25 mouse cellular contexts compared by ENCODE assay signal in genomic region chr5:134241831-134242230, GRCm38 (mm10). TPM values are rescaled to one million over a fixed set of nuclear protein-coding genes. Genes with fewer than 3 reads are reported as not detected.
DNase-seq lines count a peak whose midpoint lies in the region; ATAC-seq and TF ChIP-seq lines count a peak whose summit lies in the region.
"Had no signal": no experiment of that assay in that cellular context is flagged by ENCODE, and none has a peak within 500 bp of the region (broad histone marks: within the 10 kb centered on the region; RNA-seq: fewer than 3 reads in every experiment).

No protein-coding gene starts in this region.

- TF ChIP-seq EP300 in stomach, postnatal 0 days (optimal IDR thresholded peaks at IDR 0.05) = no peak

- ATAC-seq in stomach, postnatal 0 days (ENCODE audit: low FRiP score, low TSS enrichment) = no peak
- ATAC-seq: activated CD4-positive, CD25-positive, alpha-beta regulatory T cell, adult 4 months; CD4-positive, CD25-positive, alpha-beta regulatory T cell, adult 4 months; forebrain, embryonic 13.5 days; forebrain, embryonic 15.5 days; forebrain, postnatal 0 days; Patski had no signal

- no peak overlapping the region for H3K4me3 ChIP-seq in stomach, postnatal 0 days (ENCODE audit: low read depth, low read length)
- H3K4me3 ChIP-seq: embryonic facial prominence, embryonic 10.5 days; embryonic facial prominence, embryonic 12.5 days; forebrain, embryonic 13.5 days; forebrain, embryonic 15.5 days had no signal

- no peak overlapping the region for H3K9ac ChIP-seq in stomach, postnatal 0 days (ENCODE audit: low read length)
- H3K9ac ChIP-seq: embryonic facial prominence, embryonic 12.5 days; forebrain, embryonic 13.5 days; forebrain, embryonic 15.5 days; forebrain, postnatal 0 days had no signal

- 69% methylated on average over 5 of the region's 5 CpGs for WGBS in stomach, postnatal 0 days

- H3K9me3 ChIP-seq in stomach, postnatal 0 days (ENCODE audit: control insufficient read depth, low read length) = no peaks in the 10 kb centered on the region
- H3K9me3 ChIP-seq: embryonic facial prominence, embryonic 10.5 days; embryonic facial prominence, embryonic 12.5 days; forebrain, embryonic 13.5 days; forebrain, embryonic 15.5 days; G1E had no signal

- TF ChIP-seq CTCF in stomach, postnatal 0 days (IDR thresholded peaks at IDR 0.05; ENCODE audit: low read depth) = no peak

- peak overlapping the region; percentile 61; the same call in 1 of the 2 replicates for H3K27ac ChIP-seq in stomach, postnatal 0 days (replicated peaks)
- H3K27ac ChIP-seq: embryonic facial prominence, embryonic 10.5 days; embryonic facial prominence, embryonic 12.5 days; forebrain, embryonic 13.5 days; forebrain, embryonic 15.5 days had no signal

- no peak overlapping the region for H3K4me2 ChIP-seq in stomach, postnatal 0 days (replicated peaks; ENCODE audit: low read depth)
- H3K4me2 ChIP-seq: embryonic facial prominence, embryonic 12.5 days; forebrain, embryonic 13.5 days; forebrain, embryonic 15.5 days had no signal

- peaks cover 72% of the 10 kb centered on the region for H3K36me3 ChIP-seq in stomach, postnatal 0 days (ENCODE audit: control insufficient read depth, insufficient read depth, low read length)

- peak; percentile 39 to 79 for DNase-seq in layer of hippocampus, adult 18-20 months (ENCODE audit: low spot score in 2 of 2)
- DNase-seq in layer of hippocampus, adult 9-10 months (ENCODE audit: low spot score) = no peak
- peak; percentile 69 for DNase-seq in layer of hippocampus, adult 9-11 months
- no peak for DNase-seq in layer of hippocampus, adult 8-10 months (ENCODE audit: low spot score in 2 of 2)
- DNase-seq in stomach, postnatal 0 days (ENCODE audit: low spot score) = no peak
- DNase-seq in gastrocnemius, postnatal 25 days = no peak
- DNase-seq: adrenal gland, adult 8-10 months; adrenal gland, postnatal 14 days; adrenal gland, postnatal 36 days; B cell, adult 2 months; cerebellum, adult 11 months; cerebellum, adult 18-20 months; cerebellum, adult 8-10 months; cerebellum, postnatal 10 days; cerebellum, postnatal 25 days; forebrain, postnatal 0 days had no signal

- no peaks in the 10 kb centered on the region for H3K27me3 ChIP-seq in stomach, postnatal 0 days (ENCODE audit: control insufficient read depth, insufficient read depth, low read length)
- H3K27me3 ChIP-seq: CH12.LX; embryonic facial prominence, embryonic 12.5 days; forebrain, embryonic 13.5 days; forebrain, embryonic 15.5 days; Patski had no signal

- no peaks in the 10 kb centered on the region for H3K4me1 ChIP-seq in stomach, postnatal 0 days (replicated peaks; ENCODE audit: control insufficient read depth, insufficient read depth)
- H3K4me1 ChIP-seq: embryonic facial prominence, embryonic 12.5 days had no signal

RNA-seq across cellular contexts. Expression of gene Ncf1, which starts 12.4 kb away (rescaled TPM):
- 1 to 10 TPM; 8.6 to 9.2 TPM for total RNA-seq in layer of hippocampus, adult 18-20 months (2021)
- total RNA-seq in layer of hippocampus, adult 8-10 months (2022) = 10 to 100 TPM in 2 of 4 experiments, 1 to 10 TPM in 2; 6.3 to 25.6 (median 14.7) TPM
- polyA plus RNA-seq in stomach, postnatal 0 days (2015; fragmentation: Nextera tagmentation; extraction: Ambion mirVana) = 2.2 and 2.4 TPM in 2 replicates
- total RNA-seq in gastrocnemius, postnatal 25 days (2021) = 1 to 10 TPM; 1.8 to 2.2 TPM

RNA-seq across cellular contexts. Expression of gene Gtf2ird2, which starts 58.0 kb away (rescaled TPM):
- 10 to 100 TPM; 15.7 to 16.8 TPM for total RNA-seq in layer of hippocampus, adult 18-20 months (2021)
- total RNA-seq in layer of hippocampus, adult 8-10 months (2022) = 10 to 100 TPM; 16.1 to 19.6 (median 16.4) TPM
- 3.2 and 3.7 TPM in 2 replicates for polyA plus RNA-seq in stomach, postnatal 0 days (2015; fragmentation: Nextera tagmentation; extraction: Ambion mirVana)
- total RNA-seq in gastrocnemius, postnatal 25 days (2021) = 1 to 10 TPM; 5.3 to 5.4 TPM

Comparison
In these comparisons a context has a peak if more than half of its experiments do, and no peak if none do; other contexts are left out.
1. DNase-seq: peak in layer of hippocampus, adult 18-20 months (2 of 2) and layer of hippocampus, adult 9-11 months (single experiment); none in layer of hippocampus, adult 9-10 months (single experiment), layer of hippocampus, adult 8-10 months (0 of 2), stomach, postnatal 0 days (single experiment) and gastrocnemius, postnatal 25 days (single experiment).